Mouse (Mus musculus) gastrocnemius, adult 2 months (tissue): ENCODE measurements around the gene Fyn. TPM values are rescaled to one million over a fixed set of nuclear protein-coding genes. Genes with fewer than 3 reads are reported as not detected.

ENCODE experiments used
- DNase-seq: peaks from one replicate; pipeline ENCODE4 v3.0.0; 2022
- H3K27ac ChIP-seq: fragments of 200-600 bp; 2 replicates; pipeline ENCODE4 v1.8.1; 2022; ENCODE audit warnings: mild to moderate bottlenecking
- H3K4me3 ChIP-seq: fragments of 200-600 bp; 2 replicates; pipeline ENCODE4 v1.8.1; 2022; ENCODE audit warnings: mild to moderate bottlenecking, moderate library complexity
- CTCF ChIP-seq: fragments of 200-600 bp; IDR thresholded peaks from 2 replicates; pipeline ENCODE4 v1.8.1; 2022; ENCODE audit warnings: antibody characterized with exemption, mild to moderate bottlenecking, moderate library complexity
- intact Hi-C: fragments of 180-260 bp; cut with DNase I; formaldehyde crosslinking; loops from one replicate; pipeline ENCODE4 v1.15.1; 2025
- total RNA-seq, 2 experiments: library from RNA; stranded (reverse); gene quantifications; 2 replicates each; pipeline ENCODE4 v1.2.3; 2021

The Fyn gene
- total RNA-seq, 2 experiments from 2014 or later, result 7.3 to 12.0 TPM

- intact Hi-C loops, result no loop called here
- no peak; the same call in 1 of the 2 replicates for TF ChIP-seq CTCF
- H3K27ac ChIP-seq, result no peak overlapping the region
- DNase-seq, result no peak
- no peak overlapping the region for H3K4me3 ChIP-seq
These were observed 115.7 kb downstream of the Fyn start for GRCm38 (mm10) chr10:39484382-39484826.

DNA sequence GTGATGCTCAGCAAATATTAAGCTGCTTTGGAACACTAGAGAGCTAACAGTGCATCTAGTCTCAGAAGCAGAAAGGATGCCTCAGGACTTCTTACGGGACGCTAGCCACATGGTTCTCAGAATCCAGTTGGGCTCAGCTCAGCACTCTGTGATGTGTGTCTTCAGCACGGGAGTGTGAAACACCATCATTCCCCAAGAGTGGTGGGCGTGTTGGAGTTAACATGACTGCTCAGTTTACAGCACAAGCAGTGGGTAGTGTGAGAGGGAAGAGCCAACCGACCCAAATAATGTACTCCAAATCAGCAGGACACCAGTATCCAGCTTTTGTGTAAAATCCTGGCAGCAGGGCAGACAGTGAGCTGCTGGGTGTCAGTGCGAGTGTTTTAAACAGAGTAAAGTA is 116.2 kb downstream of the Fyn start:
- no peak for TF ChIP-seq CTCF
- no peak for DNase-seq
- no peak overlapping the region for H3K4me3 ChIP-seq
- no peak overlapping the region for H3K27ac ChIP-seq
- intact Hi-C loops, result no loop called here

DNA sequence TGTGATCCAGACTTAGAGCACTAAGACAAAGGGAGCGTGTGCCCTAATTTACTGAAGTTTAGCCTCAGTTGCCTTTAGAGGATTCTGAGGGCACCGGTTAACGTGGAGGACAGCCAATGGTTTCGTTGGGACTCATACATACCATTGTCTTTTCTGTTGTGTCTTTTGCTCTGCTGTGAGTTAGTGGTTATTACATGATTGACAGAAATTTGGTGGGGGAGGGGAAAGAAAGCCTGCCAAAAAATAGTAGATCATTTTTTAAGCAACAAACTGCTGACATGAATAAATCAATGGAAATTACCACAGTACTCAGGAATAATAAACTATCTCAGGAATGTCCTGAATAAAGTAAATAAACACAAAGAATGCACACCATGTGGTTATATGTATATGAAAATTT is 117.3 kb downstream of the Fyn start:
- H3K4me3 ChIP-seq, result no peak overlapping the region
- intact Hi-C loops, result no loop called here
- no peak for TF ChIP-seq CTCF
- H3K27ac ChIP-seq, result no peak overlapping the region
- no peak for DNase-seq

GRCm38 (mm10) chr10:39486501-39487450 is 118.1 kb downstream of the Fyn start:
- H3K4me3 ChIP-seq, result no peak overlapping the region
- intact Hi-C loops, result no loop called here
- no peak for DNase-seq
- no peak for TF ChIP-seq CTCF
- no peak overlapping the region; the same call in 1 of the 2 replicates for H3K27ac ChIP-seq

- Histone ChIP-seq H3K27ac (no peak overlapping the region), H3K4me3 (no peak overlapping the region)
- TF ChIP-seq CTCF, result no peak
- intact Hi-C loops, result no loop called here
- DNase-seq, result no peak
These were observed 119.2 kb downstream of the Fyn start for GRCm38 (mm10) chr10:39487740-39488415.

DNA sequence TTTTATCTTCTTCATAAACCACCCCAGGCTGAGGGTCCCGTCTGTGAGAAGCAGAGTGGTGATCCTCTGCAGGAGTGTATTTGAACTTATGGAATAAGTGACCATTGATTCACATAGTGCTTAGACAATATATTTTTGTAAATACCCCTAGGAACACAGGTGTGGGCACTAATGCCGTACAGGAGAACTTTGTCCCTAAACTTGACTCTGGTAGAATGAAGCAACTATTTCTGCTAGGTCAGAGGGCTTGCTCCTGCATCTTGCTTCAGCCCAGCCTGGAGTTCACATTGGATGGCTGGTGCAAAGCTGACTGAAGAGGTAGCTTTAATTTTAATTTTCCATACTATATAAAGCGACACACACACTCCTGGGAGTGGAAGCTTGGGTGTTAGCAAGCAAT is 119.9 kb downstream of the Fyn start:
- H3K27ac ChIP-seq, result no peak overlapping the region
- intact Hi-C loops, result no loop called here
- no peak overlapping the region for H3K4me3 ChIP-seq
- no peak for TF ChIP-seq CTCF
- DNase-seq, result no peak

DNA sequence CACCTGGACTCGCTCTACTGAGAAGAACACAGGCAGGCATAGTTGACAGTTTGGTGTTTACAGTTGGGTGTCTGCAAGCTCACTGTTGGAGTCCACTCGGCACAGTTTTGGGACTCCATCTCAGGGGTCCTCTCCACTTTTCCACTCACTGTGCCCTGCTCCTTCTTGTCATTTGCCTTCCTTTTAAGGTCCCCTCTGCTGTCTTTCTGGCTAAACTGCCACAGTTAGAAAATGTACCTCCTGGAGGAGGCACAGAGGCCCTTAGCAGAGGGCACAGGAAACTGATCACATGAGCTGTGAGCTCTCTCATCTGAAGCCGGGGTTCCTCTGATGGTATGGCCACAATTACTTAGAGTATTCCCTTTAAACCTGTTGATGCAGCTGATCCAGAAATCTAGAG is 120.3 kb downstream of the Fyn start:
- H3K27ac ChIP-seq, result no peak overlapping the region

DNA sequence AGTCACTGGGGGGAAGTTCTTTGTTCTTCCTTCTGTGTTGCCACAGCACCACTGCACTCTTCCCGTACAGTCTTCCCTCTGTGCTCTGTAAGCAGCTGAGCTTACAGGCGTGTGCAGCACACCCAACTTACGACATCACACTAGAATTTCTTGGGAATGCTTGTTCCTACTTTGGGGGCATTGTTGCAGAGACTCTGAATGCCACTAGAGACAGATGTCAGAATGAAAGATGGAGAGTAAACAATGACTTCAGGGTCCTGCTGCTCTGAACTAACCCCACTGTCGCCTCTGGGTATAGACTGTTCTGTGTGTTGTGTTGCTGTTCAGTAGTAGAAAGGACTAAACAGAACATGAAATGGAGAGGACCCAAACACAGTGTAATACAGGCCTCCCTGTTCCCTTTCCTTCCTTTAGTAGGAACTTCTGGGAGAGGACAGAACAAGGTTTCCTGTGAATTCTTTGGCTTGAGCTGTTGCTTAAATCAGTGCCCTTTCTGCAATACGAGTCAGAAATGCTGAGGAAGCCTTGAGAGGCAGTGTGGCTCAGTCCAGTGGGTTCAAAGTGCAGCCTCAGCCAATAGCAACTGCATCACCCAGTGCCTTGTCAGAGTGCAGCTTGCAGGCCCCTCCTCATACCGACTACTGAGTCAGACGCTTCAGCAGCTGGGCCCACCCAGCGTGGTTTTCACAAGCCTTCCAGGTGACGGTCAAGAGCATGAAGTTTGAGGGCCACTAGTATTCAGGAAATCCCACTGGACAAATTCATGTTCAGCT is 121.9 kb downstream of the Fyn start:
- no peak for TF ChIP-seq CTCF
- Histone ChIP-seq H3K27ac (peak overlapping the region; percentile 31; the same call in 1 of the 2 replicates), H3K4me3 (no peak overlapping the region)
- no peak for DNase-seq
- intact Hi-C loops, result no loop called here

More for the DNA sequence above, 120.3 kb downstream of the Fyn start:
- intact Hi-C loops, result no loop called here
- no peak overlapping the region for H3K4me3 ChIP-seq
- no peak for DNase-seq
- no peak for TF ChIP-seq CTCF

GRCm38 (mm10) chr10:39492146-39492545 is 123.5 kb downstream of the Fyn start:
- intact Hi-C loops, result no loop called here
- Histone ChIP-seq H3K27ac (no peak overlapping the region), H3K4me3 (no peak overlapping the region)
- no peak for TF ChIP-seq CTCF
- peak; percentile 8 for DNase-seq

- Histone ChIP-seq H3K27ac (no peak overlapping the region), H3K4me3 (no peak overlapping the region)
- intact Hi-C loops, result no loop called here
- DNase-seq, result no peak
- no peak for TF ChIP-seq CTCF
These were observed 124.4 kb downstream of the Fyn start for GRCm38 (mm10) chr10:39493007-39493406.

DNA sequence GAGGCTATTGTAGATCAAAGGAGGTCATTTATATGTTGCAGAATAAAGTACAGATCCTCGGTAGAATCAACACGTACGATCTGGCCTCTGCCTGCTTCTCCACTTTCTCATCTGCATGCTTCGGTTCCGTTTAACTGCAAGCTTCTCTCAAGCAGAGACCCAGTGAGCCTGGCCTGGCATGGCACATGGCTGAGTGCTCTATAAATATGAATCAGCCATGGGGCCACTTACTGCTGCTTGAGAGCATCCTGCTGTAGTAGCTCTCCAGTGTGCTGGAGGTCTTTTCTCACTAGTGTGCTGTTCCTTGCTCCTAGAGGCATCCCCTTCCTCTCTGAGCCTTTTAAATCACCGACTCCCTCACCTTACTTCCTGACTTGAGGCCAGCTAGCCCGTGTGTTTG is 130.0 kb downstream of the Fyn start:
- no peak overlapping the region for H3K4me3 ChIP-seq
- TF ChIP-seq CTCF, result no peak
- intact Hi-C loops, result no loop called here
- H3K27ac ChIP-seq, result peak overlapping the region; percentile 28; the same call in 1 of the 2 replicates
- DNase-seq, result no peak

GRCm38 (mm10) chr10:39501571-39501970 is 132.9 kb downstream of the Fyn start:
- intact Hi-C loops, result no loop called here
- DNase-seq, result no peak
- no peak overlapping the region for H3K27ac ChIP-seq
- TF ChIP-seq CTCF, result no peak
- peak overlapping the region; percentile 32; the same call in 1 of the 2 replicates for H3K4me3 ChIP-seq
